Mouse (Mus musculus) forebrain, embryonic 10.5 days (tissue): ENCODE results near the gene Mmrn1. TPM values are rescaled to one million over a fixed set of nuclear protein-coding genes. Genes with fewer than 3 reads are reported as not detected.

Experiments
- DNase-seq: peaks from one replicate; pipeline ENCODE4 v3.0.0-alpha.2; 2017; ENCODE audit warnings: low spot score; ENCODE audit errors: extremely low spot score
- H3K27ac ChIP-seq: fragments of 300-500 bp; sonication (generic); 2 replicates; pipeline ENCODE4 v1.5.1; 2016; ENCODE audit warnings: mild to moderate bottlenecking
- H3K27me3 ChIP-seq: fragments of 300-500 bp; sonication (generic); 2 replicates; pipeline ENCODE4 v1.6.1; 2016; ENCODE audit warnings: mild to moderate bottlenecking; ENCODE audit not compliant: poor library complexity, severe bottlenecking
- H3K36me3 ChIP-seq: fragments of 300-500 bp; sonication (generic); replicated peaks from 2 replicates; pipeline ENCODE4 v1.6.1; 2016; ENCODE audit warnings: mild to moderate bottlenecking, moderate library complexity
- H3K4me1 ChIP-seq: fragments of 300-500 bp; sonication (generic); 2 replicates; pipeline ENCODE4 v1.6.1; 2016
- H3K4me3 ChIP-seq: fragments of 300-500 bp; sonication (generic); 2 replicates; pipeline ENCODE4 v1.5.1; 2016; ENCODE audit warnings: mild to moderate bottlenecking, moderate library complexity
- H3K9me3 ChIP-seq: fragments of 300-500 bp; sonication (generic); 2 replicates; pipeline ENCODE4 v1.6.1; 2016; ENCODE audit warnings: mild to moderate bottlenecking, moderate library complexity
- WGBS: fragments of 180-500 bp; shearing (Covaris S2); methylation state at CpG from one replicate; pipeline ENCODE4 v1.1.7; 2016; 5-methylcytosine and 5-hydroxymethylcytosine counted together
- polyA plus RNA-seq: library from polyadenylated mRNA; unstranded; fragments of >200 nt; fragmentation: Nextera tagmentation; extraction: Ambion mirVana; gene quantifications from 2 replicates; pipeline ENCODE4 v1.2.1, GENCODE M21; 2016

Mmrn1 gene
- polyA plus RNA-seq, 1 experiment from 2014 or later, result 5.9 TPM

- Histone ChIP-seq H3K4me1 (peaks cover 11% of the 10 kb centered on the region), H3K27me3 (no peaks in the 10 kb centered on the region), H3K4me3 (no peak overlapping the region), H3K9me3 (no peaks in the 10 kb centered on the region), H3K36me3 (no peaks in the 10 kb centered on the region), H3K27ac (no peak overlapping the region)
- 87% methylated on average over 6 of the region's 6 CpGs for WGBS
- no peak for DNase-seq
Measured at GRCm38 (mm10) chr6:60995596-60995995, 70.8 kb downstream of the Mmrn1 start.

- Histone ChIP-seq H3K9me3 (peaks cover 4% of the 10 kb centered on the region), H3K4me3 (no peak overlapping the region), H3K27me3 (no peaks in the 10 kb centered on the region), H3K36me3 (no peaks in the 10 kb centered on the region), H3K4me1 (peaks cover 11% of the 10 kb centered on the region), H3K27ac (no peak overlapping the region)
- no peak for DNase-seq
- WGBS, result 75% methylated on average over 1 of the region's 1 CpGs
Measured at GRCm38 (mm10) chr6:60996328-60996727, 71.6 kb downstream of the Mmrn1 start.

- WGBS, result 86% methylated on average over 6 of the region's 6 CpGs
- H3K9me3 ChIP-seq, result peaks cover 13% of the 10 kb centered on the region
- H3K36me3 ChIP-seq, result no peaks in the 10 kb centered on the region
- no peak overlapping the region for H3K27ac ChIP-seq
- no peak overlapping the region for H3K4me3 ChIP-seq
- peaks cover 10% of the 10 kb centered on the region for H3K4me1 ChIP-seq
- H3K27me3 ChIP-seq, result no peaks in the 10 kb centered on the region
- DNase-seq, result no peak
Measured at GRCm38 (mm10) chr6:61001003-61001790, 76.4 kb downstream of the Mmrn1 start.

GRCm38 (mm10) chr6:61003916-61004765 is 79.4 kb downstream of the Mmrn1 start:
- WGBS, result 35% methylated on average over 3 of the region's 3 CpGs
- DNase-seq, result no peak
- no peak overlapping the region for H3K4me3 ChIP-seq
- H3K27ac ChIP-seq, result no peak overlapping the region
- H3K9me3 ChIP-seq, result peaks cover 13% of the 10 kb centered on the region
- H3K36me3 ChIP-seq, result no peaks in the 10 kb centered on the region
- H3K27me3 ChIP-seq, result no peaks in the 10 kb centered on the region
- peaks cover 10% of the 10 kb centered on the region for H3K4me1 ChIP-seq

- H3K9me3 ChIP-seq, result no peaks in the 10 kb centered on the region
- H3K27ac ChIP-seq, result no peak overlapping the region
- no peak overlapping the region for H3K4me3 ChIP-seq
- no peak for DNase-seq
- no peaks in the 10 kb centered on the region for H3K36me3 ChIP-seq
- H3K4me1 ChIP-seq, result no peaks in the 10 kb centered on the region; the same call in 1 of the 2 replicates
- 69% methylated on average over 5 of the region's 5 CpGs for WGBS
- H3K27me3 ChIP-seq, result no peaks in the 10 kb centered on the region
Measured at GRCm38 (mm10) chr6:61013780-61014179, 89.0 kb downstream of the Mmrn1 start.

GRCm38 (mm10) chr6:61019689-61020088 is 94.9 kb downstream of the Mmrn1 start:
- no peak for DNase-seq
- H3K27ac ChIP-seq, result no peak overlapping the region
- H3K27me3 ChIP-seq, result no peaks in the 10 kb centered on the region
- H3K9me3 ChIP-seq, result no peaks in the 10 kb centered on the region
- H3K4me3 ChIP-seq, result no peak overlapping the region
- no peaks in the 10 kb centered on the region for H3K36me3 ChIP-seq
- 87% methylated on average over 1 of the region's 1 CpGs for WGBS
- H3K4me1 ChIP-seq, result no peaks in the 10 kb centered on the region; the same call in 1 of the 2 replicates

GRCm38 (mm10) chr6:61020995-61021394 is 96.2 kb downstream of the Mmrn1 start:
- Histone ChIP-seq H3K36me3 (no peaks in the 10 kb centered on the region), H3K4me1 (no peaks in the 10 kb centered on the region; the same call in 1 of the 2 replicates), H3K27me3 (no peaks in the 10 kb centered on the region), H3K9me3 (no peaks in the 10 kb centered on the region), H3K27ac (no peak overlapping the region), H3K4me3 (no peak overlapping the region)
- WGBS, result 88% methylated on average over 1 of the region's 1 CpGs
- no peak for DNase-seq

- Histone ChIP-seq H3K4me1 (no peaks in the 10 kb centered on the region), H3K27ac (no peak overlapping the region), H3K9me3 (no peaks in the 10 kb centered on the region), H3K4me3 (no peak overlapping the region), H3K36me3 (no peaks in the 10 kb centered on the region), H3K27me3 (no peaks in the 10 kb centered on the region)
- 89% methylated on average over 1 of the region's 1 CpGs for WGBS
- no peak for DNase-seq
Measured at GRCm38 (mm10) chr6:61033251-61033650, 108.5 kb downstream of the Mmrn1 start.

Other genes starting within 250 kb of the Mmrn1 start
- 13.5 and 19.5 TPM in 2 replicates for gene Snca, start 95.1 kb upstream of the Mmrn1 start, polyA plus RNA-seq